Mouse (Mus musculus): ENCODE measurements around the gene Nudt6. TPM values are rescaled to one million over a fixed set of nuclear protein-coding genes. Genes with fewer than 3 reads are reported as not detected.

The Nudt6 gene
- 1 to 10 TPM; 6.8 to 8.8 TPM for total RNA-seq (2021)

DNA sequence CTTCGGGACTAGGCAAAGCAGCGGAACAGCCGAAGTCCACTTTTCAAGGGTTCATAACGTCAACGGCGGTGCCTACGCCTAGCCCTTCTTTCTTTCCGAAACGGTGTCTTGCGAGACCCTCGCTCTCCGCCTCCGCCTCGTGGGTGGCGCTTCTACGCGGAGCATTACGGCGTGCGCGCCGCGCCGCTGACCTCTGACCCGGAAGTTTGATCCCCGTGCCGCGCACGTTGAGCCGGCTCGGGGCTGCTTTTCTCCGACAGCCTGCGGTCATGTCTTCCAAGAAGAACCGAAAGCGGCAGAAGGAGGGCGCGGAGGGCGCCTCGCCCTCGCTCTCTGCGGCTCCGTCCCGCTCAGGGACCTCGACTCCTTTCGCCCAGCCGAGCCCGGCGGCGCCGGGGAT lies at the start of gene Nudt6:
TSS of gene Nudt6 (minus strand) at position 140 of the 400 bp plus-strand sequence.
- intact Hi-C loops (cut with DNase I): no loop called here
- DNase-seq (ENCODE audit: low spot score in 2 of 2): peak; percentile 90 to 92

DNA sequence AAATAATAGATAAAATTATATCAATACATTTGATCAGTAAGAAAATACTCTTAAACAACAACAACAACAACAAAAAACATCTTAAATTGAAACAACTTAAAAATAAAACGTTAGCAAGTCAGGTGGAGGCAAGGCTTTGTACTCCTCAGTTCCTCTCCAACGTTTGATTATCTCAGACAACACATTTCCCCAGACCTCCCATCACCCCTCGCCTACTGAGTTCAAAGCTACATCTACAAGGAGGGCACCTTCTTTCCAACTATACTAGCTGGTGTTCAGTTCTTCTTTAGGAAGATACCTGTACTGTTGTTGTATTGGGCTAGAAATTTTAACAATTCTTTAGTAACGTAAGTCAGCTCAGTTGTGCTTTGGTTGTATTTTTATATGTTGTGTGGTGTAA lies 49.3 kb upstream of the Nudt6 start:
- intact Hi-C loops (cut with DNase I): loop anchor here (5.0 kb wide), 1 partner anchor 733 kb away; no protein-coding TSS in a partner anchor
- no peak for DNase-seq (ENCODE audit: low spot score in 2 of 2)

GRCm38 (mm10) chr3:37468170-37468569 lies 48.2 kb upstream of the Nudt6 start:
- intact Hi-C loops (cut with DNase I): loop anchor here (5.0 kb wide), 1 partner anchor 734 kb away; no protein-coding TSS in a partner anchor
- no peak for DNase-seq (ENCODE audit: low spot score in 2 of 2)

DNA sequence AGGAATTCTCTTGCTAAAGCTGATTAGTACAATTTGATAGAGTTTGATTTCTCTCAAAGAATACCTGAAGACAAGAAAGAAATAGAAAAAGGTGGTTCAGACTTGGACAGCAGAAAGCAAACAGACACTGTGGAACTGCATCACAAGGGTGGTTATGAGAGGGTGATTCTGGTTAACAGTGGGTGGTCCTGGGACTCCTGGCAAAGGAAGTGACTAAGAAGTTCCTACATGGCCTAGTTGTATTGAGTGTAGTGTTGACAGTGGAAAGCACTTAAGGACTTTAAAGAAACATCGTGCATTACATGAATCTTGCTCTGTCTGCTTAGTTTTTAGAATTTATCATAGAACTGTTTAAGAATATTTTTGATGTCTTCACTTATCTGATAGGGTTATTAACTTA lies 36.0 kb upstream of the Nudt6 start:
- intact Hi-C loops (cut with DNase I): no loop called here
- DNase-seq (ENCODE audit: low spot score in 2 of 2): no peak

GRCm38 (mm10) chr3:37443409-37443808 lies 23.4 kb upstream of the Nudt6 start:
- DNase-seq (ENCODE audit: low spot score in 2 of 2): no peak
- intact Hi-C loops (cut with DNase I): no loop called here

- no peak for DNase-seq (ENCODE audit: low spot score in 2 of 2)
- intact Hi-C loops (cut with DNase I): no loop called here
Measured at GRCm38 (mm10) chr3:37439770-37440169, 19.8 kb upstream of the Nudt6 start.

- intact Hi-C loops (cut with DNase I): no loop called here
Measured at GRCm38 (mm10) chr3:37430359-37430758, 10.3 kb upstream of the Nudt6 start.

GRCm38 (mm10) chr3:37426069-37426468 lies 6.1 kb upstream of the Nudt6 start:
- intact Hi-C loops (cut with DNase I): no loop called here
- DNase-seq (ENCODE audit: low spot score in 2 of 2): no peak

More at GRCm38 (mm10) chr3:37430359-37430758, 10.3 kb upstream of the Nudt6 start:
- DNase-seq (ENCODE audit: low spot score in 2 of 2): no peak

DNA sequence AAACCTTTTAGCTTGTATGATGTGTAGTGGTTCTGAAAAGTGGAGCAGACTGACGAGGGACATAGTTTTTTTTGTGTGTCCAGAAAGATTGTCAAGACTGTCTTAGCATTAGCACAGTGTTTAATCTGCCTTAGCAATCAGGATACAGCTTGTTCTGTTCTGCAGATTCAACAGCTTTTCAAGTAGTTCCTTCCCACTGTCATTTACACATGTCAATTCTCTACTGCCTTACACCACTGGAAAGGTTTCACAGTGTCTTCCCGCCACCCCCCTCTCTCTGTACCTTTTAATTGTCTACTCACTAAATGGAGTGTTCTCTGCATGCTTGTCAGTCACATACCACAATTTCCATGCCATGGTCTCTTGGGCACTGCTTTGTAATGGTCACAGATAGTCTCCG lies 1.2 kb upstream of the Nudt6 start:
- DNase-seq (ENCODE audit: low spot score in 2 of 2): no peak
- intact Hi-C loops (cut with DNase I): no loop called here

GRCm38 (mm10) chr3:37420641-37421040 lies 630 bp upstream of the Nudt6 start:
- intact Hi-C loops (cut with DNase I): no loop called here
- peak; percentile 19 to 36 for DNase-seq (ENCODE audit: low spot score in 2 of 2)

- intact Hi-C loops (cut with DNase I): loop anchor here (5.0 kb wide), 1 partner anchor 107 kb away; the partner anchor contains the start of genes Bbs12 and Cetn4
- DNase-seq (ENCODE audit: low spot score in 2 of 2): peak; percentile 94 to 95
Measured at GRCm38 (mm10) chr3:37419458-37419991, 486 bp downstream of the Nudt6 start, which contains the start of gene Spata5. TSS of gene Spata5 (plus strand) at chr3:37419896.

DNA sequence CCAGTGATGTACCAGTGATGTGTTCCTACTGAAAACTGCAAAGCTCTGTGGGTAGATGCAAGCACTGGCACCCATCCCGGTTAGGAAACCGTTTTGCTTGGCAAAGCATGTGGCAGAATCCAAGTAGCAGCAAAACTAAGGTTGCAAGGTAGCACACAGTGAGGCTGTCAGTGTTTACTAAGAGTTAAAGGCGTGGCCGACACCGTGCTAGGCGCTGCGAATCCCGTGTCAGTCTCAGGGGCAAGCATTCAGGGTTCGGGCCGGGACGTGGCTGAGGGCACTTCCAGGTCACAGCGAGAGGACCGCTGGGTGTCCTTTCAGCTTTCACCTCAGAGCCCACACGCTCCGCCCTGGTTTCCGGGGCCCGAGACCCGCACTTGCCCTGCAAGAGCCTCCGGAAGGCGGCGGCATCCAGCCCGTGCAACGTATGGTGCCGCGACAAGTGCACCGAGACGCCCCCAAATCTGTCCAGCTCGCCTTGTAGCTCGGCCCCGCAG lies 1.0 kb downstream of the Nudt6 start:
- intact Hi-C loops (cut with DNase I): loop anchor here (5.0 kb wide), 1 partner anchor 107 kb away; the partner anchor contains the start of genes Bbs12 and Cetn4
- DNase-seq (ENCODE audit: low spot score in 2 of 2): peak; percentile 68 to 69

- intact Hi-C loops (cut with DNase I): loop anchor here (5.0 kb wide), 1 partner anchor 106 kb away; the partner anchor contains the start of genes Bbs12 and Cetn4
- no peak for DNase-seq (ENCODE audit: low spot score in 2 of 2)
Measured at GRCm38 (mm10) chr3:37418341-37418740, 1.7 kb downstream of the Nudt6 start.

DNA sequence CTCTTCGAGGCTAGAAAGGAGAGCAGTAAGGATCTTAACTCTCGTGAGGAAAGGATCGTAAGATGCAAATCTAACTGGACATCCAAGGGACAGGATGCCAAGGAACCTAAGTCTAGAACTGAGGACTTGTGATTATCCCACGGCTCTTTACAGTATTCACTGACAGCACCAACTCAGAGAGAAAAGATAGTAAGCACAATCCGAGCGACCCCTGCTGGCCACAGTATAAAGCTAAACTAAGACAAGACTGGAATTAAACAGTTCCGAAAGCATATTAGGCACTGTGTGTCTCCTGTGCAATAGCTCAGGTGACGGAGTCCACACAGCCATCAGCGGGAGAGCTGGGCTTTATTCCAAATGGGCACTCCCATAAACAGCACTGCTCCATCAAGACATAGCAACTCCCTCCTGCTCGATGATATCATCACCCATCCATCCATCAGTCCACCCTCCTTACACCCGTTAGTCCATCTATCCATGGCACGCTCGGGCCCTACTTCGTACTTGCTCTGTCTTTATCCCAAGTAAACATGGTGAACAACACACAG lies 5.5 kb downstream of the Nudt6 start:
- intact Hi-C loops (cut with DNase I): loop anchor here (1.0 kb wide), 1 partner anchor 195 kb away; no protein-coding TSS in a partner anchor
- peak; percentile 63 to 80 for DNase-seq (ENCODE audit: low spot score in 2 of 2)

- intact Hi-C loops (cut with DNase I): no loop called here
Measured at GRCm38 (mm10) chr3:37413446-37413845, 6.6 kb downstream of the Nudt6 start.

DNA sequence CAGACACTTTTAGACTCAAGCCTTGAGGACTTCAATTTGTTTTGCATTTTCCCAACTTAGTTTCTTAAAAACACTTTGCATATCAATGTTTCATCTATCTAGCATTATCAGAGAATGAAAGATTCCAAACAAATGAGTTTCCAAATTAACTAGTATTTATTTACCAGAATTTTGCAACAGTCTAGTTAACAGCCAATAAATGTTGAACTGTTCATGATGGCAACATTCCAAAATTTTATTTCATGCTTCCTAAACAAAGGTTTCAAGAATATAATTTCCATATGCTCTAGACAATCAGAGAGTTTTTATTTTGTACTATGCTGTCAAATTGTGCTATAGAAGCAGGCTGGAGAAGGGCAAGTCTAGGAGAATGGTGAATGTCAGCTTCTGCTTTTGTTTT lies 12.4 kb downstream of the Nudt6 start:
- no peak for DNase-seq (ENCODE audit: low spot score in 2 of 2)
- intact Hi-C loops (cut with DNase I): no loop called here

More at GRCm38 (mm10) chr3:37413446-37413845, 6.6 kb downstream of the Nudt6 start:
- no peak for DNase-seq (ENCODE audit: low spot score in 2 of 2)

DNA sequence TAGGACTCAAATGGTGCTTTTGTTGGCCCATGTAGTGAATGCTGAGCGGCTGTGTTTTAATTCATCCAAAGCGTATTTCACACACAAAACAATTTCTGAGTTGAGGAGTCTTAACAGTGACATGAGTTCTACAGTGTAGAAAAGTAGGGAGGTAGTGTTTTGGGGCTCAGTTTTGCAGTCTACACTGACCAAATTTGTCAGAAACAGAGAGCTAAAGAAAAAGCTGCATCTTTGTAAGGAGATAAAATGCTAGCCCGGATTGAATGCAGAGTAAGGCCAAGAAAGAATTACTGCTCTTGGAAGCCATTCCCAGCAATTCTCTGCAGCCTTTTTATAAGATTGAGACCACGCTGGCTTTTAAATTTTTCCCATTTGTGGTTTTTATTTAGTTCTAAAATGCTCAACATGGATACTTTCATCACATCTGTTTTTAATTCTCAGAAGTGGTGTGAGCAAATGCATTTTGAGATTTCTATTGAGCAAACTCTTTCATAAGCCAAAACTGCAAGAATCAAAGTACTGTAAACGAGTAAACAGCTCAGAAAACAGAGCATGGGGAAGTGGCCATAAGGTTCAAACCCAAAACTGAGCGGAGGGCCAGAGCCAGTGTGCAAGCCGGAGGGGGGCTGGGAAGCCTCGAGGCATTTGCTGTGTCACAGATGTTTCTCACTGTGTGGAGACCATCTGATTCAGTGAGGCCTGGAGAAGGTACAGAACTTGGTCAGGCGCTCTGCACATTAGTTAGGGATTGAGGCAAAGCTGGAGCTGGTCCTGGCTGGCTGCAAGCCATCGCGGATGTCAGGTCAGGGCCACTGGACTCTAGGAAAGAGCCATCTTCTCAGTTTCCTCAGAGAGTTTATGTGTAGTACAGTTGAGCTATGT lies 18.0 kb downstream of the Nudt6 start:
- intact Hi-C loops (cut with DNase I): no loop called here
- DNase-seq (ENCODE audit: low spot score in 2 of 2): no peak

DNA sequence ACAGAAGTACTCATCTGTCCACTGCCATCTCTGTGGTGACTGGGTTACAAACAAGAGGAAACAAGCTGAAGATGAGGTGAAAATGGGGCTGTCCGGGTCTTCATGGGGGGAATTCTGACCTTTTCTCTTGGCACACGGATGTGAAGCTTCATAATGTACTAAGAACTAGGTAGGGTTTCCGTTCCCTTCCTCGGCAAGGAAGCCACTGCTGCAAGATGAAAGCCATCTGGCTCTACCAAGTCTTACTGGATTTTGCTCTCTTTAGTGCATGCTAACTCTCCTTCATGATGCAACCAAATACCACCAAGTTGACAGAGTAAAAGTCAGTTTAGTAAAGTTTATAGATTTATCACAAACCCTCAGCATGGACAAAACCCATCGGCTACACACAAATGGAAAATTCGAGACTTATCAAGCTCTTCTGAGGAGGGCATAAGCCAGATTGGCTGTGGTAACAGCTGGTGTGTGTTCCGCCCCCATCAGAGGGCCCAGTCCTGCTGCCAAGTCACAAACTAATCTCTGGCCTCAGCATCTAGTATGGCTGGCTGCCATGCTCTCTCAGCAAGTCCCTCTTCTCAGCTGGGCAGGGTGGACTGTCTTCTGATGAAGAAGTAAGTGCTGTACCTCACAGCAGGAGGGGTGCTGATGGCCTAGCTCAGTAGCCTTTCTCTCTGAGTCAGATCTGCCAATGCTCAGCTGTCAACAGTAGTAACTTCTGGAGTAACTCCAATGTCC lies 21.2 kb downstream of the Nudt6 start:
- DNase-seq (ENCODE audit: low spot score in 2 of 2): no peak
- intact Hi-C loops (cut with DNase I): no loop called here

GRCm38 (mm10) chr3:37397646-37398045 lies 22.4 kb downstream of the Nudt6 start:
- no peak for DNase-seq (ENCODE audit: low spot score in 2 of 2)
- intact Hi-C loops (cut with DNase I): no loop called here
